Mouse (Mus musculus) frontal cortex, postnatal 36 days (tissue): ENCODE measurements at regions not wholly inside any gene's neighbourhood (a gene's known extent, or its start where the extent isn't known, plus 50 kb on each side); places are given as distances from the start of the nearest gene placed in this dataset.
"Not testable (repeated sequence)": the region's sequence is repeated elsewhere in the genome, so short reads cannot be mapped to it uniquely, and the experiment has no call there.

Experiments
- DNase-seq, 2 experiments: peaks; one replicate each; pipeline ENCODE4 v3.0.0; 2022; ENCODE audit warnings: low spot score in 2 of 2

GRCm38 (mm10) chr11:52460190-52460780 lies 64.1 kb downstream of the 9530068E07Rik start:
- DNase-seq = no peak

GRCm38 (mm10) chr11:52471128-52471527 lies 74.9 kb downstream of the 9530068E07Rik start:
- DNase-seq = not testable (repeated sequence)

GRCm38 (mm10) chr11:52480111-52480510 lies 83.9 kb downstream of the 9530068E07Rik start:
- not testable (repeated sequence) for DNase-seq

GRCm38 (mm10) chr11:52480694-52481093 lies 84.5 kb downstream of the 9530068E07Rik start:
- DNase-seq = not testable (repeated sequence)

- not testable (repeated sequence) for DNase-seq
These were observed 87.3 kb downstream of the 9530068E07Rik start for GRCm38 (mm10) chr11:52483534-52483933.

- peak; percentile 6 to 26 for DNase-seq
These were observed 92.3 kb downstream of the 9530068E07Rik start for GRCm38 (mm10) chr11:52488538-52488937.

GRCm38 (mm10) chr11:52493336-52493735 lies 97.1 kb downstream of the 9530068E07Rik start:
- DNase-seq = no peak

GRCm38 (mm10) chr11:52496908-52497307 lies 100.7 kb downstream of the 9530068E07Rik start:
- DNase-seq = no peak

GRCm38 (mm10) chr11:52502759-52503365 lies 106.6 kb downstream of the 9530068E07Rik start:
- no peak for DNase-seq

- DNase-seq = no peak
These were observed 115.6 kb downstream of the 9530068E07Rik start for GRCm38 (mm10) chr11:52511831-52512297.

- no peak for DNase-seq
These were observed 121.1 kb downstream of the 9530068E07Rik start for GRCm38 (mm10) chr11:52517330-52517729.

- DNase-seq = no peak
These were observed 123.6 kb downstream of the 9530068E07Rik start for GRCm38 (mm10) chr11:52519877-52520276.

GRCm38 (mm10) chr11:52521879-52522278 lies 125.7 kb downstream of the 9530068E07Rik start:
- peak; percentile 66 to 76 for DNase-seq

GRCm38 (mm10) chr11:52522384-52522783 lies 126.2 kb downstream of the 9530068E07Rik start:
- DNase-seq = no peak

- no peak for DNase-seq
These were observed 127.0 kb downstream of the 9530068E07Rik start for GRCm38 (mm10) chr11:52523191-52523590.

- DNase-seq = no peak
These were observed 127.4 kb downstream of the 9530068E07Rik start for GRCm38 (mm10) chr11:52523671-52524070.

GRCm38 (mm10) chr11:52525446-52525845 lies 129.2 kb downstream of the 9530068E07Rik start:
- no peak for DNase-seq

GRCm38 (mm10) chr11:52526306-52526705 lies 130.1 kb downstream of the 9530068E07Rik start:
- DNase-seq = no peak

- no peak for DNase-seq
These were observed 137.2 kb downstream of the 9530068E07Rik start for GRCm38 (mm10) chr11:52533379-52533778.

- peak in 1 of 2 experiments; percentile 44 for DNase-seq
These were observed 138.4 kb downstream of the 9530068E07Rik start for GRCm38 (mm10) chr11:52534586-52534985.

- peak; percentile 21 to 53 for DNase-seq
These were observed 140.0 kb downstream of the 9530068E07Rik start for GRCm38 (mm10) chr11:52536211-52536610.

GRCm38 (mm10) chr11:52536841-52537240 lies 140.6 kb downstream of the 9530068E07Rik start:
- DNase-seq = peak; percentile 82 to 91

- no peak for DNase-seq
These were observed 141.7 kb downstream of the 9530068E07Rik start for GRCm38 (mm10) chr11:52537819-52538435.
